Mouse (Mus musculus) gastrocnemius, postnatal 14 days (tissue): Measurements from ENCODE around the gene Mndal. TPM values are rescaled to one million over a fixed set of nuclear protein-coding genes. Genes with fewer than 3 reads are reported as not detected.
"Not testable (repeated sequence)": the region's sequence is repeated elsewhere in the genome, so short reads cannot be mapped to it uniquely, and the experiment has no call there.

ENCODE experiments used
- DNase-seq: peaks from one replicate; pipeline ENCODE4 v3.0.0; 2021; ENCODE audit warnings: mixed read lengths
- intact Hi-C: fragments of 180-260 bp; cut with DNase I; formaldehyde crosslinking; loops from one replicate; pipeline ENCODE4 v1.15.1; 2025; ENCODE audit warnings: low total_unique reads
- total RNA-seq, 2 experiments: library from RNA; stranded (reverse); gene quantifications; 2 replicates each; pipeline ENCODE4 v1.2.3; 2021

The Mndal gene
- total RNA-seq, 2 experiments from 2014 or later: 4.3 to 4.4 TPM

- intact Hi-C loops, DNase-seq: not testable (repeated sequence)
Observed at GRCm38 (mm10) chr1:173802207-173802606, 140.1 kb downstream of the Mndal start.

- intact Hi-C loops, DNase-seq: not testable (repeated sequence)
Observed at GRCm38 (mm10) chr1:173801791-173802190, 140.5 kb downstream of the Mndal start.

Other genes starting within 250 kb of the Mndal start
- 1 to 10 TPM; 1.5 to 4.3 TPM for gene Ifi207, start 200.7 kb downstream of the Mndal start, total RNA-seq
- gene Ifi204, start 175.5 kb downstream of the Mndal start, total RNA-seq: 1 to 10 TPM; 2.1 to 4.1 TPM
- gene Ifi211, start 29.4 kb downstream of the Mndal start, total RNA-seq: under 1 TPM; 0.88 to 1.00 TPM
- gene Ifi203, start 181 bp upstream of the Mndal start, total RNA-seq: 1 to 10 TPM; 4.0 to 4.6 TPM
- gene Ifi202b, start 40.3 kb upstream of the Mndal start, total RNA-seq: not detected
- 1 to 10 TPM; 2.2 to 5.5 TPM for gene Ifi205, start 89.3 kb upstream of the Mndal start, total RNA-seq
- gene Olfr433, start 98.2 kb upstream of the Mndal start, total RNA-seq: not detected
- not detected for gene Olfr432, start 106.7 kb upstream of the Mndal start, total RNA-seq
- gene Olfr430, start 124.1 kb upstream of the Mndal start, total RNA-seq: not detected
- not detected for gene Olfr429, start 141.8 kb upstream of the Mndal start, total RNA-seq
- not detected for gene Olfr427, start 154.4 kb upstream of the Mndal start, total RNA-seq
- not detected for gene Olfr231, start 178.7 kb upstream of the Mndal start, total RNA-seq
- gene Olfr424, start 189.0 kb upstream of the Mndal start, total RNA-seq: not detected
- gene Olfr420, start 213.1 kb upstream of the Mndal start, total RNA-seq: not detected
- gene Spta1, start 230.3 kb upstream of the Mndal start, total RNA-seq: under 1 TPM; 0.33 to 0.35 TPM